Mouse (Mus musculus) v-Abl transformed pro-B cells (cell line): ENCODE results near the gene Il1f9.
"Not testable (repeated sequence)": the region's sequence is repeated elsewhere in the genome, so short reads cannot be mapped to it uniquely, and the experiment has no call there.

Experiments
- in situ Hi-C, 2 experiments: fragments of 400-800 bp; cut with MboI; formaldehyde crosslinking; loops; one replicate each; pipeline ENCODE4 v1.15.1; 2025; ENCODE audit not compliant: unreplicated experiment in 2 of 2

The Il1f9 gene

GRCm38 (mm10) chr2:24186176-24186575, at the start of gene Il1f9:
TSS of gene Il1f9 (plus strand) at chr2:24186476.
- in situ Hi-C loops, result no loop called here

GRCm38 (mm10) chr2:24152861-24153260, 33.4 kb upstream of the Il1f9 start, which contains the start of gene Il1f8:
TSS of gene Il1f8 (plus strand) at chr2:24153161.
- in situ Hi-C loops, result no loop called here

GRCm38 (mm10) chr2:24181683-24182331, 4.5 kb upstream of the Il1f9 start:
- in situ Hi-C loops, result not testable (repeated sequence)

GRCm38 (mm10) chr2:24182423-24183147, 3.7 kb upstream of the Il1f9 start:
- in situ Hi-C loops, result not testable (repeated sequence)

DNA sequence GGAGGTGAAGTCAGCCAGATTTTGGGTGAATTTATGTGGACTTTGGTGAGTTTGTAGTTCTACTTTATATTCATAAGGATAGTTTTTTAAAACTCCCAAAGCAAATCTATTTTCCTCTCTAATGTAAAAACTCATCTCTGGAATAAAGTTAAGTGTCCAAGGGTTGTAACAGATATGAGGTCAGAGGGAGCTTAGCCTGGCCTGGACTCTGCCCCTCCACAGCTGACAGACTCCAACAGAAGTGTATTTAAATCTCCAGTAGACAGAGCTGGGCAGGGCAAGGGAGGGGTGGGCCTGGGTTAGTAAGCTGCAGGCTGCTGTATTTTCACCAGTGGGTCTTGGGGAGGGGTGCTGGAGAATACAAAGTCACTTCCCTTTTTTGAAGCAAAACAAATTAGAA, 2.2 kb upstream of the Il1f9 start:
- in situ Hi-C loops, result not testable (repeated sequence)

GRCm38 (mm10) chr2:24187585-24187984, 1.3 kb downstream of the Il1f9 start:
- in situ Hi-C loops, result no loop called here

GRCm38 (mm10) chr2:24188189-24188588, 1.9 kb downstream of the Il1f9 start:
- in situ Hi-C loops, result no loop called here

DNA sequence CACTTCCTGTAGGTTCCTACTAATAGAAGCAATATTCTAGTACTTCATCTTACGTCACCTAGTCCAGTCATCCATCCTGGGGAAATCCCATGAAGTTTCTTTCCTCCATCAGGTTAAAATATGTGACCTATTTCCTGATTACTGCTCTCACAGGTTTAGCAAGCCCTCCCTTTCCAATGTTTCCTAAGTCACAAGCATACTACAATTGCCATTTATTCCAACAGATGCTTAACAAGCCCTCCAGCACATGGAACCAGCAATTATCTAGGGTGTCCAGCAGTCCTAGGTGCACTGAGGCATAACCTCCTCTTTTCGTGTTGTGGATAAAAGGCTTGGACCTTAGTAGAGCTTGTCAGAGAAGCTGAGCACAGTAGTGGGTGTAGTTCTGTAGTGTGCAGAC, 28.8 kb downstream of the Il1f9 start, which contains the start of gene Il1f6:
TSS of gene Il1f6 (plus strand) at position 301 of the 400 bp plus-strand sequence.
- in situ Hi-C loops, result no loop called here

DNA sequence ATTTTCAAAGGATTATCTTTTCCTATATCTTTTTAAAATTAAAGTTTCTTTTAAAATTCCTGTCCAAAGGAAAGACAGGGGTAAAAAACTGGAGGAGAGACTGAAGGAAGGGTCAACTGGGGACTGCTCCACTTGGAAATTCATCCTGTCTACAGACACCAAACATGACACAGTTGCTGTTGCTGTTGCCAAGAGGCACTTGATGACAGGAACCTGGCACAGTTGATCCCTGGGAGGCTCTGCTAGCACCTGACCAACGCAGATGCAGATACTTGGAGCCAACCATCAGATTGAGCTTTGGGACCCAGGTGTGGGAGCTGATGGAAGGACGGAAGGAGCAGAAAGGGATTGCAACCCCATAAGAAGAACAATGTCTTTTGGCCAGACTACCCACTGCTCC, 40.9 kb downstream of the Il1f9 start:
- in situ Hi-C loops, result no loop called here
